Mouse (Mus musculus) ovary, postnatal 10 days (tissue): Measurements from ENCODE around the gene Nbl1.

ENCODE experiments used
- DNase-seq: peaks from one replicate; pipeline ENCODE4 v3.0.0; 2022; ENCODE audit warnings: low spot score

Nbl1 gene

GRCm38 (mm10) chr4:139100326-139100725, 7.5 kb upstream of the Nbl1 start:
- no peak for DNase-seq

GRCm38 (mm10) chr4:139096201-139096600, 3.4 kb upstream of the Nbl1 start:
- no peak for DNase-seq

GRCm38 (mm10) chr4:139095406-139095805, 2.6 kb upstream of the Nbl1 start:
- no peak for DNase-seq

GRCm38 (mm10) chr4:139093196-139093530, 370 bp upstream of the Nbl1 start:
- DNase-seq = no peak

GRCm38 (mm10) chr4:139091478-139092355, 1.1 kb downstream of the Nbl1 start:
- DNase-seq = no peak

GRCm38 (mm10) chr4:139091066-139091465, 1.7 kb downstream of the Nbl1 start:
- no peak for DNase-seq

- no peak for DNase-seq
Measured at GRCm38 (mm10) chr4:139090303-139090940, 2.4 kb downstream of the Nbl1 start.

GRCm38 (mm10) chr4:139088982-139089671, 3.7 kb downstream of the Nbl1 start:
- no peak for DNase-seq

- DNase-seq = no peak
Measured at GRCm38 (mm10) chr4:139086984-139087383, 5.8 kb downstream of the Nbl1 start.

- peak; percentile 73 for DNase-seq
Measured at GRCm38 (mm10) chr4:139086037-139086436, 6.8 kb downstream of the Nbl1 start.

- DNase-seq = no peak
Measured at GRCm38 (mm10) chr4:139085337-139085736, 7.5 kb downstream of the Nbl1 start.

GRCm38 (mm10) chr4:139082790-139083564, 9.8 kb downstream of the Nbl1 start:
- DNase-seq = no peak

- DNase-seq = no peak
Measured at GRCm38 (mm10) chr4:139081270-139081931, 11.4 kb downstream of the Nbl1 start.

GRCm38 (mm10) chr4:139080259-139080658, 12.5 kb downstream of the Nbl1 start:
- no peak for DNase-seq

- DNase-seq = no peak
Measured at GRCm38 (mm10) chr4:139079439-139079838, 13.4 kb downstream of the Nbl1 start.

- DNase-seq = no peak
Measured at GRCm38 (mm10) chr4:139078726-139079125, 14.1 kb downstream of the Nbl1 start.

- DNase-seq = no peak
Measured at GRCm38 (mm10) chr4:139078313-139078712, 14.5 kb downstream of the Nbl1 start.

GRCm38 (mm10) chr4:139075915-139076314, 16.9 kb downstream of the Nbl1 start:
- DNase-seq = no peak

GRCm38 (mm10) chr4:139075041-139075711, 17.6 kb downstream of the Nbl1 start, which contains the start of gene Htr6:
Htr6 (minus strand) TSS chr4:139075570.
- DNase-seq = no peak

- no peak for DNase-seq
Measured at GRCm38 (mm10) chr4:139074060-139074459, 18.7 kb downstream of the Nbl1 start.

- no peak for DNase-seq
Measured at GRCm38 (mm10) chr4:139068287-139068686, 24.5 kb downstream of the Nbl1 start.
